Mouse (Mus musculus): Measurements from ENCODE around the gene 1110002E22Rik.

The 1110002E22Rik gene

GRCm38 (mm10) chr3:138064732-138065645, at the start of gene 1110002E22Rik:
Gene 1110002E22Rik (plus strand): TSS chr3:138065052.
- peak in 1 of 2 experiments; percentile 58 for DNase-seq (ENCODE audit: low spot score in 2 of 2)

GRCm38 (mm10) chr3:138016810-138017209, 48.0 kb upstream of the 1110002E22Rik start:
- no peak for DNase-seq (ENCODE audit: low spot score in 2 of 2)

- DNase-seq (ENCODE audit: low spot score in 2 of 2): no peak
These were observed 42.8 kb upstream of the 1110002E22Rik start for GRCm38 (mm10) chr3:138022003-138022402.

GRCm38 (mm10) chr3:138022651-138023050, 42.2 kb upstream of the 1110002E22Rik start:
- no peak for DNase-seq (ENCODE audit: low spot score in 2 of 2)

- DNase-seq (ENCODE audit: low spot score in 2 of 2): peak; percentile 18 to 24
These were observed 38.6 kb upstream of the 1110002E22Rik start for GRCm38 (mm10) chr3:138026286-138026685.

GRCm38 (mm10) chr3:138027575-138028362, 37.1 kb upstream of the 1110002E22Rik start:
- DNase-seq (ENCODE audit: low spot score in 2 of 2): peak in 1 of 2 experiments; percentile 8

- peak in 1 of 2 experiments; percentile 52 for DNase-seq (ENCODE audit: low spot score in 2 of 2)
These were observed 35.5 kb upstream of the 1110002E22Rik start for GRCm38 (mm10) chr3:138029351-138029750.

GRCm38 (mm10) chr3:138030563-138030962, 34.3 kb upstream of the 1110002E22Rik start:
- no peak for DNase-seq (ENCODE audit: low spot score in 2 of 2)

- DNase-seq (ENCODE audit: low spot score in 2 of 2): no peak
These were observed 30.9 kb upstream of the 1110002E22Rik start for GRCm38 (mm10) chr3:138033986-138034385.

GRCm38 (mm10) chr3:138040938-138041337, 23.9 kb upstream of the 1110002E22Rik start:
- no peak for DNase-seq (ENCODE audit: low spot score in 2 of 2)

GRCm38 (mm10) chr3:138041591-138042301, 23.1 kb upstream of the 1110002E22Rik start:
- no peak for DNase-seq (ENCODE audit: low spot score in 2 of 2)

- no peak for DNase-seq (ENCODE audit: low spot score in 2 of 2)
These were observed 21.5 kb upstream of the 1110002E22Rik start for GRCm38 (mm10) chr3:138043316-138043715.

GRCm38 (mm10) chr3:138049555-138049954, 15.3 kb upstream of the 1110002E22Rik start:
- DNase-seq (ENCODE audit: low spot score in 2 of 2): no peak

GRCm38 (mm10) chr3:138050772-138051171, 14.1 kb upstream of the 1110002E22Rik start:
- DNase-seq (ENCODE audit: low spot score in 2 of 2): no peak

- no peak for DNase-seq (ENCODE audit: low spot score in 2 of 2)
These were observed 13.4 kb upstream of the 1110002E22Rik start for GRCm38 (mm10) chr3:138051431-138051830.

- DNase-seq (ENCODE audit: low spot score in 2 of 2): no peak
These were observed 10.9 kb upstream of the 1110002E22Rik start for GRCm38 (mm10) chr3:138053969-138054368.

GRCm38 (mm10) chr3:138056976-138057375, 7.9 kb upstream of the 1110002E22Rik start:
- no peak for DNase-seq (ENCODE audit: low spot score in 2 of 2)

GRCm38 (mm10) chr3:138058226-138058625, 6.6 kb upstream of the 1110002E22Rik start:
- DNase-seq (ENCODE audit: low spot score in 2 of 2): no peak

- DNase-seq (ENCODE audit: low spot score in 2 of 2): no peak
These were observed 4.4 kb upstream of the 1110002E22Rik start for GRCm38 (mm10) chr3:138060429-138060828.

- DNase-seq (ENCODE audit: low spot score in 2 of 2): no peak
These were observed 3.5 kb upstream of the 1110002E22Rik start for GRCm38 (mm10) chr3:138061205-138061911.

- DNase-seq (ENCODE audit: low spot score in 2 of 2): no peak
These were observed 2.2 kb upstream of the 1110002E22Rik start for GRCm38 (mm10) chr3:138062673-138063072.

All from left cerebral cortex, adult 9 months (tissue).